Mouse (Mus musculus): ENCODE data around the gene Pecam1. TPM values are rescaled to one million over a fixed set of nuclear protein-coding genes. Genes with fewer than 3 reads are reported as not detected.
A peak's percentile ranks its signal among the peaks of the same experiment; 100 is the strongest.

Pecam1 gene
- polyA plus RNA-seq (2014; fragmentation: Nextera tagmentation; extraction: Ambion mirVana), result 89.5 and 95.9 TPM in 2 replicates

GRCm38 (mm10) chr11:106750121-106750751 lies at the start of gene Pecam1:
Gene Pecam1 (minus strand): TSS chr11:106750628.
- Histone ChIP-seq H3K4me1 (ENCODE audit: insufficient read depth) (no peaks in the 10 kb centered on the region), H3K36me3 (ENCODE audit: insufficient read depth) (no peaks in the 10 kb centered on the region), H3K4me2 (no peak within 1 kb of the TSS), H3K9ac (no peak within 1 kb of the TSS), H3K4me3 (ENCODE audit: low read depth, low read length) (no peak within 1 kb of the TSS), H3K9me3 (ENCODE audit: low read depth, low read length) (no peaks in the 10 kb centered on the region; the same call in 1 of the 2 replicates), H3K27ac (ENCODE audit: low read depth) (no peak within 1 kb of the TSS), H3K27me3 (ENCODE audit: insufficient read depth, low read length) (no peaks in the 10 kb centered on the region)
- no peak for DNase-seq
- ATAC-seq (ENCODE audit: insufficient read depth), result no peak
- TF ChIP-seq CTCF (IDR thresholded peaks at IDR 0.05; ENCODE audit: low read depth), result no peak
- WGBS, result 67% methylated on average over 13 of the region's 13 CpGs

- Histone ChIP-seq H3K4me3 (ENCODE audit: low read depth, low read length) (no peak overlapping the region), H3K9ac (no peak overlapping the region), H3K36me3 (ENCODE audit: insufficient read depth) (peaks cover 88% of the 10 kb centered on the region), H3K27me3 (ENCODE audit: insufficient read depth, low read length) (no peaks in the 10 kb centered on the region), H3K27ac (ENCODE audit: low read depth) (no peak overlapping the region), H3K4me2 (no peak overlapping the region), H3K4me1 (ENCODE audit: insufficient read depth) (no peaks in the 10 kb centered on the region), H3K9me3 (ENCODE audit: low read depth, low read length) (no peaks in the 10 kb centered on the region)
- no peak for ATAC-seq (ENCODE audit: insufficient read depth)
- no peak for TF ChIP-seq CTCF (IDR thresholded peaks at IDR 0.05; ENCODE audit: low read depth)
- WGBS, result 34% methylated on average over 9 of the region's 9 CpGs
- no peak for DNase-seq
Observed at GRCm38 (mm10) chr11:106795679-106796078, 45.3 kb upstream of the Pecam1 start.

- Histone ChIP-seq H3K4me1 (ENCODE audit: insufficient read depth) (0 out of 2 replicates have a peak, but pooled peaks cover 2% of the 10 kb centered on the region), H3K4me3 (ENCODE audit: low read depth, low read length) (no peak overlapping the region), H3K4me2 (no peak overlapping the region), H3K27me3 (ENCODE audit: insufficient read depth, low read length) (no peaks in the 10 kb centered on the region), H3K9ac (no peak overlapping the region), H3K36me3 (ENCODE audit: insufficient read depth) (peaks cover 69% of the 10 kb centered on the region), H3K9me3 (ENCODE audit: low read depth, low read length) (no peaks in the 10 kb centered on the region), H3K27ac (ENCODE audit: low read depth) (no peak overlapping the region)
- DNase-seq, result no peak
- TF ChIP-seq CTCF (IDR thresholded peaks at IDR 0.05; ENCODE audit: low read depth), result peak; percentile 25; the same call in 1 of the 2 replicates
- WGBS, result 71% methylated on average over 4 of the region's 4 CpGs
- no peak for ATAC-seq (ENCODE audit: insufficient read depth)
Observed at GRCm38 (mm10) chr11:106793846-106794245, 43.4 kb upstream of the Pecam1 start.

GRCm38 (mm10) chr11:106789649-106790048 lies 39.2 kb upstream of the Pecam1 start:
- H3K9ac ChIP-seq, result peak overlapping the region; percentile 100
- H3K4me3 ChIP-seq (ENCODE audit: low read depth, low read length), result peak overlapping the region; percentile 76
- H3K9me3 ChIP-seq (ENCODE audit: low read depth, low read length), result no peaks in the 10 kb centered on the region
- peaks cover 61% of the 10 kb centered on the region for H3K36me3 ChIP-seq (ENCODE audit: insufficient read depth)
- DNase-seq (peak; percentile 67), ATAC-seq (ENCODE audit: insufficient read depth) (no peak)
- peak overlapping the region; percentile 100 for H3K27ac ChIP-seq (ENCODE audit: low read depth)
- H3K27me3 ChIP-seq (ENCODE audit: insufficient read depth, low read length), result no peaks in the 10 kb centered on the region
- no peak for TF ChIP-seq CTCF (IDR thresholded peaks at IDR 0.05; ENCODE audit: low read depth)
- H3K4me2 ChIP-seq, result peak overlapping the region; percentile 82
- H3K4me1 ChIP-seq (ENCODE audit: insufficient read depth), result peaks cover 10% of the 10 kb centered on the region
- WGBS, result under 1% methylated on average over 6 of the region's 6 CpGs

- peak within 1 kb of the TSS; percentile 82 for H3K4me2 ChIP-seq
- peaks cover 61% of the 10 kb centered on the region for H3K36me3 ChIP-seq (ENCODE audit: insufficient read depth)
- WGBS, result under 1% methylated on average over 58 of the region's 58 CpGs
- peaks cover 10% of the 10 kb centered on the region for H3K4me1 ChIP-seq (ENCODE audit: insufficient read depth)
- H3K9ac ChIP-seq, result peak within 1 kb of the TSS; percentile 100
- peak within 1 kb of the TSS; percentile 100 for H3K27ac ChIP-seq (ENCODE audit: low read depth)
- peak; percentile 98 for DNase-seq
- no peaks in the 10 kb centered on the region for H3K27me3 ChIP-seq (ENCODE audit: insufficient read depth, low read length)
- no peaks in the 10 kb centered on the region for H3K9me3 ChIP-seq (ENCODE audit: low read depth, low read length)
- no peak; the same call in 1 of the 2 replicates for TF ChIP-seq CTCF (IDR thresholded peaks at IDR 0.05; ENCODE audit: low read depth)
- H3K4me3 ChIP-seq (ENCODE audit: low read depth, low read length), result peak within 1 kb of the TSS; percentile 76
- peak; percentile 92 for ATAC-seq (ENCODE audit: insufficient read depth)
Observed at GRCm38 (mm10) chr11:106788775-106789459, 38.5 kb upstream of the Pecam1 start, which contains the start of the genes Ddx5 and Cep95. Gene Ddx5 (minus strand): TSS chr11:106789185. Gene Cep95 (plus strand): TSS chr11:106789252.

GRCm38 (mm10) chr11:106788026-106788774 lies 37.8 kb upstream of the Pecam1 start:
- peak overlapping the region; percentile 76 for H3K4me3 ChIP-seq (ENCODE audit: low read depth, low read length)
- H3K9ac ChIP-seq, result peak overlapping the region; percentile 100
- DNase-seq, result peak; percentile 99
- H3K9me3 ChIP-seq (ENCODE audit: low read depth, low read length), result no peaks in the 10 kb centered on the region
- peak; percentile 80 for ATAC-seq (ENCODE audit: insufficient read depth)
- peaks cover 10% of the 10 kb centered on the region for H3K4me1 ChIP-seq (ENCODE audit: insufficient read depth)
- H3K27me3 ChIP-seq (ENCODE audit: insufficient read depth, low read length), result no peaks in the 10 kb centered on the region
- no peak for TF ChIP-seq CTCF (IDR thresholded peaks at IDR 0.05; ENCODE audit: low read depth)
- H3K36me3 ChIP-seq (ENCODE audit: insufficient read depth), result peaks cover 61% of the 10 kb centered on the region
- peak overlapping the region; percentile 82 for H3K4me2 ChIP-seq
- H3K27ac ChIP-seq (ENCODE audit: low read depth), result peak overlapping the region; percentile 100
- under 1% methylated on average over 74 of the region's 79 CpGs for WGBS

All from lung, embryonic 14.5 days (tissue).